Comparison of ENCODE assay signal across 8 mouse cellular contexts in the genomic region with DNA sequence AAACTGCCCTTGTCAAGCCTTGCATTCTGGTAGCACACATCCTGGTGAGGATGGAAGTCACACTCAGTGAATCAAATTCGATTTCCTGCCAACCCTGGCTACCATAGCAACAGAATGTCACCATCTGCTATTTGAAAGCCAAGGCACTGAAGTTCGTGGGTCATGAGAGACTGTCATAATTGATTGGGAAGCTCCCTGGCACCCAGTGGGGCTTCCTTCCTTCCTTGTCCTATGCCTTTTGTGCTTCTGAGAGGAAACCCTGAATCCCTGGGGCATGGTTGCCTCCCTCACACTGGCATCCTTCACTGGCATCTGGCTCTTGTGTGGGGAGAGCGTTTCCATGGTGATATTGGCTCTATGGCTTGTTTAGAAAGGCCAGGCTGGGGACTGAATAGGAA. TPM values are rescaled to one million over a fixed set of nuclear protein-coding genes. Genes with fewer than 3 reads are reported as not detected.
DNase-seq lines count a peak whose midpoint lies in the region; ATAC-seq and TF ChIP-seq lines count a peak whose summit lies in the region.

No protein-coding gene starts in this region.

- no peak overlapping the region for H3K27ac ChIP-seq in lung, postnatal 0 days (ENCODE audit: low read length)
- peak overlapping the region; percentile 66 for H3K27ac ChIP-seq in neural tube, embryonic 14.5 days (ENCODE audit: low read depth, low read length)

- H3K4me1 ChIP-seq in lung, postnatal 0 days (ENCODE audit: insufficient read depth, low read depth, low read length): peaks cover 9% of the 10 kb centered on the region; the same call in 1 of the 2 replicates
- H3K4me1 ChIP-seq in neural tube, embryonic 14.5 days (ENCODE audit: control insufficient read depth, insufficient read depth, low read length): peaks cover 19% of the 10 kb centered on the region

- no peak overlapping the region for H3K4me3 ChIP-seq in lung, postnatal 0 days (ENCODE audit: low read depth, low read length)
- no peak overlapping the region for H3K4me3 ChIP-seq in neural tube, embryonic 14.5 days (ENCODE audit: low read depth, low read length)

- H3K9me3 ChIP-seq in lung, postnatal 0 days (ENCODE audit: low read length): no peaks in the 10 kb centered on the region
- H3K9me3 ChIP-seq in neural tube, embryonic 14.5 days (ENCODE audit: control insufficient read depth, low read length): no peaks in the 10 kb centered on the region

- no peak overlapping the region for H3K4me2 ChIP-seq in lung, postnatal 0 days (replicated peaks; ENCODE audit: low read depth, low read length)
- H3K4me2 ChIP-seq in neural tube, embryonic 14.5 days (ENCODE audit: low read depth, low read length): no peak overlapping the region

- ATAC-seq in lung, postnatal 0 days: 0 out of 2 replicates have a peak, but pooled peaks have one; percentile 12
- peak; percentile 92 for ATAC-seq in neural tube, embryonic 14.5 days (ENCODE audit: low read depth)
- ATAC-seq in erythroblast, adult 5-6 weeks (replicated peaks; ENCODE audit: low FRiP score, poor library complexity, severe bottlenecking): no peak
- ATAC-seq in megakaryocyte progenitor cell, adult 5-6 weeks (replicated peaks; ENCODE audit: poor library complexity): no peak

- no peak for DNase-seq in lung, postnatal 0 days (ENCODE audit: low spot score)
- DNase-seq in lung, postnatal 14 days: no peak
- peak; percentile 28 for DNase-seq in forelimb bud, embryonic 11.5 days (ENCODE audit: low read depth, low spot score)
- peak; percentile 26 to 62 for DNase-seq in left cerebral cortex, adult 18-20 months (ENCODE audit: low spot score in 2 of 2)
- no peak for DNase-seq in B cell, adult 2 months

- no peak for TF ChIP-seq EP300 in lung, postnatal 0 days (IDR thresholded peaks at IDR 0.05)

- H3K9ac ChIP-seq in lung, postnatal 0 days (replicated peaks; ENCODE audit: low read depth): no peak overlapping the region
- no peak overlapping the region for H3K9ac ChIP-seq in neural tube, embryonic 14.5 days (replicated peaks; ENCODE audit: low read depth, low read length)

- no peak for TF ChIP-seq CTCF in lung, postnatal 0 days (IDR thresholded peaks at IDR 0.05)

- 35% methylated on average over 3 of the region's 3 CpGs for WGBS in lung, postnatal 0 days
- 7% methylated on average over 3 of the region's 3 CpGs for WGBS in neural tube, embryonic 14.5 days

- H3K36me3 ChIP-seq in lung, postnatal 0 days (ENCODE audit: insufficient read depth, low read length): no peaks in the 10 kb centered on the region
- no peaks in the 10 kb centered on the region for H3K36me3 ChIP-seq in neural tube, embryonic 14.5 days (ENCODE audit: control insufficient read depth, insufficient read depth, low read length)

- no peaks in the 10 kb centered on the region for H3K27me3 ChIP-seq in lung, postnatal 0 days (replicated peaks; ENCODE audit: insufficient read depth, low read length)
- no peaks in the 10 kb centered on the region for H3K27me3 ChIP-seq in neural tube, embryonic 14.5 days (ENCODE audit: control insufficient read depth, insufficient read depth, low read length)

RNA-seq across cellular contexts. Expression of gene 1810049J17Rik, which starts 44.4 kb away (rescaled TPM):
- polyA plus RNA-seq in lung, postnatal 0 days (2015; fragmentation: Nextera tagmentation; extraction: Ambion mirVana): 0.33 and 1.1 TPM in 2 replicates
- under 1 TPM in 1 of 2 experiments, not detected in 1; 0.87 TPM for total RNA-seq in left cerebral cortex, adult 18-20 months (2021)
- 0.99 TPM in 1 of 2 replicates, not detected in the other for polyA plus RNA-seq in neural tube, embryonic 14.5 days (2014; fragmentation: Nextera tagmentation; extraction: Ambion mirVana)
- total RNA-seq in erythroblast, adult 5-6 weeks (2015; ENCODE audit: low replicate concordance): not detected in 2 replicates
- not detected in 2 replicates for total RNA-seq in erythroblast, adult 5-6 weeks (2017; ENCODE audit: low replicate concordance)
- not detected in 2 replicates for total RNA-seq in megakaryocyte progenitor cell, adult 5-6 weeks (2015)
- 0.58 TPM in 1 of 2 replicates, not detected in the other for total RNA-seq in megakaryocyte progenitor cell, adult 5-6 weeks (2017)

RNA-seq across cellular contexts. Expression of gene Golph3, which starts 44.8 kb away (rescaled TPM):
- 79.4 and 85.9 TPM in 2 replicates for polyA plus RNA-seq in lung, postnatal 0 days (2015; fragmentation: Nextera tagmentation; extraction: Ambion mirVana)
- total RNA-seq in left cerebral cortex, adult 18-20 months (2021): 100 to 1,000 TPM; 105 TPM
- polyA plus RNA-seq in neural tube, embryonic 14.5 days (2014; fragmentation: Nextera tagmentation; extraction: Ambion mirVana): 92.0 and 102 TPM in 2 replicates
- total RNA-seq in erythroblast, adult 5-6 weeks (2015; ENCODE audit: low replicate concordance): 68.6 and 68.8 TPM in 2 replicates
- 58.3 and 77.7 TPM in 2 replicates for total RNA-seq in erythroblast, adult 5-6 weeks (2017; ENCODE audit: low replicate concordance)
- total RNA-seq in megakaryocyte progenitor cell, adult 5-6 weeks (2015): 110 and 118 TPM in 2 replicates
- total RNA-seq in megakaryocyte progenitor cell, adult 5-6 weeks (2017): 86.6 and 94.4 TPM in 2 replicates

Comparison
In these comparisons a context has a peak if more than half of its experiments do, and no peak if none do; other contexts are left out.
1. ATAC-seq: peak in lung, postnatal 0 days (single experiment) and neural tube, embryonic 14.5 days (single experiment); none in erythroblast, adult 5-6 weeks (single experiment) and megakaryocyte progenitor cell, adult 5-6 weeks (single experiment).
2. DNase-seq: peak in forelimb bud, embryonic 11.5 days (single experiment) and left cerebral cortex, adult 18-20 months (2 of 2); none in lung, postnatal 0 days (single experiment), lung, postnatal 14 days (single experiment) and B cell, adult 2 months (0 of 2).